Mouse (Mus musculus): ENCODE results near the gene Muc5ac.

The Muc5ac gene

GRCm38 (mm10) chr7:141824398-141824797, 35.6 kb downstream of the Muc5ac start:
- DNase-seq (ENCODE audit: low read depth in 2 of 2, low spot score in 2 of 2): no peak

- DNase-seq (ENCODE audit: low read depth in 2 of 2, low spot score in 2 of 2): no peak
These were observed 47.2 kb downstream of the Muc5ac start for GRCm38 (mm10) chr7:141835941-141836340.

GRCm38 (mm10) chr7:141836423-141836822, 47.7 kb downstream of the Muc5ac start:
- DNase-seq (ENCODE audit: low read depth in 2 of 2, low spot score in 2 of 2): no peak

- DNase-seq (ENCODE audit: low read depth in 2 of 2, low spot score in 2 of 2): no peak
These were observed 50.0 kb downstream of the Muc5ac start, which contains the start of gene Muc5b for GRCm38 (mm10) chr7:141838779-141839178. Gene Muc5b, plus strand, starts transcription at chr7:141839070.

- no peak for DNase-seq (ENCODE audit: low read depth in 2 of 2, low spot score in 2 of 2)
These were observed 51.6 kb downstream of the Muc5ac start for GRCm38 (mm10) chr7:141840354-141840753.

- no peak for DNase-seq (ENCODE audit: low read depth in 2 of 2, low spot score in 2 of 2)
These were observed 72.3 kb downstream of the Muc5ac start for GRCm38 (mm10) chr7:141861046-141861445.

Data from CD8-positive naive resting alpha-beta T cell, adult 2 months (primary cell).